Mouse (Mus musculus): Measurements from ENCODE around the gene Papss2. TPM values are rescaled to one million over a fixed set of nuclear protein-coding genes. Genes with fewer than 3 reads are reported as not detected.

Gene Papss2
- polyA plus RNA-seq, 2 experiments = 3.1 to 4.3 TPM

GRCm38 (mm10) chr19:32611386-32612092 lies 15.9 kb downstream of the Papss2 start:
- H3K36me3 ChIP-seq (replicated peaks; ENCODE audit: control insufficient read depth, insufficient read depth, low read depth) = no peaks in the 10 kb centered on the region
- peaks cover 0 to 4% of the 10 kb centered on the region in 2 experiments; a peak in 1 of 4 replicates for H3K4me1 ChIP-seq (replicated peaks; ENCODE audit: control insufficient read depth in 2 of 2, insufficient read depth in 2 of 2, low read length in 1 of 2)
- ATAC-seq (ENCODE audit: insufficient read depth) = no peak
- no peaks in the 10 kb centered on the region for H3K27me3 ChIP-seq (ENCODE audit: control insufficient read depth, insufficient read depth, low read length)
- H3K4me3 ChIP-seq (ENCODE audit: insufficient read depth in 1 of 2, low read depth in 2 of 2, low read length in 2 of 2) = no peak overlapping the region
- whole genome bisulfite sequencing (ENCODE audit: insufficient replicate concordance) = 72% methylated on average over 9 of the region's 9 CpGs
- no peak for DNase-seq (ENCODE audit: low read depth in 3 of 3, low spot score in 3 of 3)
- H3K9ac ChIP-seq (replicated peaks) = no peak overlapping the region
- no peak for TF ChIP-seq EP300 (IDR thresholded peaks at IDR 0.05; ENCODE audit: low read depth)
- TF ChIP-seq CTCF (IDR thresholded peaks at IDR 0.05; ENCODE audit: low read depth) = no peak
- H3K27ac ChIP-seq = no peak overlapping the region
- no peaks in the 10 kb centered on the region for H3K9me3 ChIP-seq (ENCODE audit: control insufficient read depth, low read length)
- H3K4me2 ChIP-seq (ENCODE audit: low read depth) = no peak overlapping the region

GRCm38 (mm10) chr19:32614046-32614771 lies 18.6 kb downstream of the Papss2 start:
- no peaks in the 10 kb centered on the region for H3K9me3 ChIP-seq (ENCODE audit: control insufficient read depth, low read length)
- WGBS (ENCODE audit: insufficient replicate concordance) = 63% methylated on average over 12 of the region's 12 CpGs
- TF ChIP-seq EP300 (IDR thresholded peaks at IDR 0.05; ENCODE audit: low read depth) = no peak
- no peak for TF ChIP-seq CTCF (IDR thresholded peaks at IDR 0.05; ENCODE audit: low read depth)
- no peak for ATAC-seq (ENCODE audit: insufficient read depth)
- no peak overlapping the region for H3K4me2 ChIP-seq (ENCODE audit: low read depth)
- peaks cover 0 to 4% of the 10 kb centered on the region in 2 experiments; a peak in 1 of 4 replicates for H3K4me1 ChIP-seq (replicated peaks; ENCODE audit: control insufficient read depth in 2 of 2, insufficient read depth in 2 of 2, low read length in 1 of 2)
- no peaks in the 10 kb centered on the region for H3K36me3 ChIP-seq (replicated peaks; ENCODE audit: control insufficient read depth, insufficient read depth, low read depth)
- no peak overlapping the region for H3K4me3 ChIP-seq (ENCODE audit: insufficient read depth in 1 of 2, low read depth in 2 of 2, low read length in 2 of 2)
- no peak for DNase-seq (ENCODE audit: low read depth in 3 of 3, low spot score in 3 of 3)
- H3K9ac ChIP-seq (replicated peaks) = no peak overlapping the region
- H3K27me3 ChIP-seq (ENCODE audit: control insufficient read depth, insufficient read depth, low read length) = no peaks in the 10 kb centered on the region
- no peak overlapping the region for H3K27ac ChIP-seq

GRCm38 (mm10) chr19:32614772-32615099 lies 19.1 kb downstream of the Papss2 start:
- 56% methylated on average over 2 of the region's 2 CpGs for WGBS (ENCODE audit: insufficient replicate concordance)
- TF ChIP-seq CTCF (IDR thresholded peaks at IDR 0.05; ENCODE audit: low read depth) = no peak
- no peak for TF ChIP-seq EP300 (IDR thresholded peaks at IDR 0.05; ENCODE audit: low read depth)
- ATAC-seq (ENCODE audit: insufficient read depth) (no peak), DNase-seq (ENCODE audit: low read depth in 3 of 3, low spot score in 3 of 3) (no peak)
- Histone ChIP-seq H3K27me3 (ENCODE audit: control insufficient read depth, insufficient read depth, low read length) (no peaks in the 10 kb centered on the region), H3K4me2 (ENCODE audit: low read depth) (no peak overlapping the region), H3K36me3 (replicated peaks; ENCODE audit: control insufficient read depth, insufficient read depth, low read depth) (no peaks in the 10 kb centered on the region), H3K4me3 (ENCODE audit: insufficient read depth in 1 of 2, low read depth in 2 of 2, low read length in 2 of 2) (no peak overlapping the region), H3K27ac (no peak overlapping the region), H3K4me1 (replicated peaks; ENCODE audit: control insufficient read depth in 2 of 2, insufficient read depth in 2 of 2, low read length in 1 of 2) (peaks cover 0 to 4% of the 10 kb centered on the region in 2 experiments; a peak in 1 of 4 replicates), H3K9me3 (ENCODE audit: control insufficient read depth, low read length) (no peaks in the 10 kb centered on the region), H3K9ac (replicated peaks) (no peak overlapping the region)

GRCm38 (mm10) chr19:32616646-32617045 lies 21.1 kb downstream of the Papss2 start:
- Histone ChIP-seq H3K27me3 (ENCODE audit: control insufficient read depth, insufficient read depth, low read length) (no peaks in the 10 kb centered on the region), H3K27ac (no peak overlapping the region), H3K9ac (replicated peaks) (no peak overlapping the region), H3K4me2 (ENCODE audit: low read depth) (no peak overlapping the region), H3K36me3 (replicated peaks; ENCODE audit: control insufficient read depth, insufficient read depth, low read depth) (no peaks in the 10 kb centered on the region), H3K4me1 (replicated peaks; ENCODE audit: control insufficient read depth in 2 of 2, insufficient read depth in 2 of 2, low read length in 1 of 2) (peaks cover 0 to 4% of the 10 kb centered on the region in 2 experiments; a peak in 1 of 4 replicates), H3K4me3 (ENCODE audit: insufficient read depth in 1 of 2, low read depth in 2 of 2, low read length in 2 of 2) (no peak overlapping the region), H3K9me3 (ENCODE audit: control insufficient read depth, low read length) (no peaks in the 10 kb centered on the region)
- no peak for TF ChIP-seq EP300 (IDR thresholded peaks at IDR 0.05; ENCODE audit: low read depth)
- ATAC-seq (ENCODE audit: insufficient read depth) = no peak
- WGBS (ENCODE audit: insufficient replicate concordance) = 74% methylated on average over 7 of the region's 7 CpGs
- DNase-seq (ENCODE audit: low read depth in 3 of 3, low spot score in 3 of 3) = no peak

- DNase-seq (ENCODE audit: low read depth in 3 of 3, low spot score in 3 of 3) (no peak), ATAC-seq (ENCODE audit: insufficient read depth) (no peak)
- WGBS (ENCODE audit: insufficient replicate concordance) = 59% methylated on average over 2 of the region's 2 CpGs
- Histone ChIP-seq H3K27me3 (ENCODE audit: control insufficient read depth, insufficient read depth, low read length) (no peaks in the 10 kb centered on the region), H3K9me3 (ENCODE audit: control insufficient read depth, low read length) (no peaks in the 10 kb centered on the region), H3K4me3 (ENCODE audit: insufficient read depth in 1 of 2, low read depth in 2 of 2, low read length in 2 of 2) (no peak overlapping the region), H3K9ac (replicated peaks) (no peak overlapping the region), H3K4me2 (ENCODE audit: low read depth) (no peak overlapping the region), H3K4me1 (replicated peaks; ENCODE audit: control insufficient read depth in 2 of 2, insufficient read depth in 2 of 2, low read length in 1 of 2) (peaks cover 0 to 2% of the 10 kb centered on the region in 2 experiments; a peak in 1 of 4 replicates), H3K27ac (no peak overlapping the region), H3K36me3 (replicated peaks; ENCODE audit: control insufficient read depth, insufficient read depth, low read depth) (no peaks in the 10 kb centered on the region)
- no peak for TF ChIP-seq CTCF (IDR thresholded peaks at IDR 0.05; ENCODE audit: low read depth)
Measured at GRCm38 (mm10) chr19:32619739-32620138, 24.1 kb downstream of the Papss2 start.

Measured in liver, embryonic 14.5 days (tissue).